Mouse (Mus musculus) olfactory bulb, adult 2 months (tissue): ENCODE measurements around the gene 1700067P10Rik. TPM values are rescaled to one million over a fixed set of nuclear protein-coding genes. Genes with fewer than 3 reads are reported as not detected.

Source experiments
- H3K27ac ChIP-seq: fragments of 200-500 bp; 2 replicates; pipeline ENCODE4 v1.5.1; 2012; ENCODE audit warnings: low read depth, low read length; ENCODE audit not compliant: insufficient read depth
- H3K4me1 ChIP-seq: fragments of 200-500 bp; 2 replicates; pipeline ENCODE4 v1.6.1; 2012; ENCODE audit warnings: low read length; ENCODE audit not compliant: control insufficient read depth, insufficient read depth
- H3K4me3 ChIP-seq: fragments of 200-500 bp; 2 replicates; pipeline ENCODE4 v1.5.1; 2012; ENCODE audit warnings: mild to moderate bottlenecking, low read depth, low read length, moderate library complexity; ENCODE audit not compliant: insufficient read depth
- CTCF ChIP-seq: fragments of 200-500 bp; IDR thresholded peaks from 2 replicates; pipeline ENCODE4 v1.5.1; 2012; ENCODE audit warnings: low read depth, mild to moderate bottlenecking, low read length, moderate library complexity; ENCODE audit not compliant: insufficient read depth
- POLR2A ChIP-seq: fragments of 200-500 bp; IDR thresholded peaks from 2 replicates; pipeline ENCODE4 v1.6.1; 2012; ENCODE audit warnings: mild to moderate bottlenecking, low read depth, low read length, moderate library complexity; ENCODE audit not compliant: insufficient read depth
- WGBS: fragments of 180-500 bp; shearing (Covaris S2); methylation state at CpG from one replicate; pipeline ENCODE4 v1.1.7; 2018; 5-methylcytosine and 5-hydroxymethylcytosine counted together
- polyA plus RNA-seq: library from polyadenylated mRNA; stranded (reverse); fragments of >200 nt; gene quantifications from 2 replicates; pipeline ENCODE4 v1.2.4, GENCODE M21; 2012; ENCODE audit warnings: low replicate concordance; ENCODE audit not compliant: missing spikeins, insufficient read depth, insufficient read length

The 1700067P10Rik gene
- not detected in 2 replicates for polyA plus RNA-seq

DNA sequence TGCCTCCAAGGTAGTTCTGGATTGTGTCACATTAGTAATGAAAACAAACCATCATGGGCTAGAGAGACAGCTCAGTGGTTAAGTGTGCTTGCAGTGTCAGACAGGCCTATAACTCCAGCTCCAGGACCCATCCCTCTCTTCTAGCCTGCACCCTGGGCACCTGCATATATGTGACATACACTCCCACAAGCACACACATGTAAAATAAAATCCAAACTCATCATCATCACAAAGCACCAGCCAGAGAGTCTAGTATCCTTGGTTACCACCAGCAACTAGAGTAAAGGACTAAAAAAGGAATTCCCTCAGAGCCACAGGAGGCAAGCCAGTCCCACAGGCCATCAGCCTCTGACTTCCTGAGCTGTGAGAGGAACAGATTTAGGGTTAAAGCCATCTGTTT, at the start of gene 1700067P10Rik:
Gene 1700067P10Rik (plus strand): TSS at position 301 of the 400 bp plus-strand sequence.
- H3K4me1 ChIP-seq, result no peaks in the 10 kb centered on the region
- no peak within 1 kb of the TSS for H3K4me3 ChIP-seq
- no peak within 1 kb of the TSS for H3K27ac ChIP-seq
- TF ChIP-seq CTCF (no peak), POLR2A (no peak)

- H3K27ac ChIP-seq, result no peak overlapping the region
- TF ChIP-seq POLR2A, result no peak
- TF ChIP-seq CTCF, result no peak
- 28% methylated on average over 29 of the region's 29 CpGs for WGBS
Measured at GRCm38 (mm10) chr17:48041351-48042287, 47.5 kb upstream of the 1700067P10Rik start.

GRCm38 (mm10) chr17:48043154-48043880, 45.8 kb upstream of the 1700067P10Rik start:
- 82% methylated on average over 5 of the region's 5 CpGs for WGBS
- TF ChIP-seq POLR2A (no peak), CTCF (no peak)
- no peak overlapping the region for H3K27ac ChIP-seq
- H3K4me3 ChIP-seq, result no peak overlapping the region
- peaks cover 4% of the 10 kb centered on the region for H3K4me1 ChIP-seq

More at GRCm38 (mm10) chr17:48041351-48042287, 47.5 kb upstream of the 1700067P10Rik start:
- Histone ChIP-seq H3K4me1 (peaks cover 4% of the 10 kb centered on the region), H3K4me3 (no peak overlapping the region)

DNA sequence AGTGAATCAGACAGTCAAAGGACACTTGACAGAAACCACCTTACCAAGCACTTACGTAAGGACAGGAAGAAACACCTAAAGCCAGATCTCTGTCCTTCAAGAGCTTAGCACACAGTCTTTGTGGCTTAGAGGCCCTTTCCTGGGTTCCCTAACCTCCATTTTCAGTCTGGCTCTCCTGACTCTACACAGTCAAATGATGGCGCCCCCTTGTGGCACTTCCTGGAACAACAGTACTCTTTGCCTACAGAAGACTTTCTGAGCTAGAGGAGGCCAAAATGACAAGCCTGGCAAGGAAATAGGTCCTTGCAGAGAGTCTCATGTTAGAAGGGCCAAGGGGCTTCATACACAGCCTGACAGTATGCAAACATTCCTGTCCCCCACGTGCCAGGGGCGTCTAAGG, 43.5 kb upstream of the 1700067P10Rik start:
- H3K27ac ChIP-seq, result no peak overlapping the region
- no peaks in the 10 kb centered on the region for H3K4me1 ChIP-seq
- H3K4me3 ChIP-seq, result no peak overlapping the region
- WGBS, result 52% methylated on average over 4 of the region's 4 CpGs
- TF ChIP-seq CTCF (peak; percentile 39; the same call in 1 of the 2 replicates), POLR2A (no peak)

- no peak overlapping the region for H3K4me3 ChIP-seq
- TF ChIP-seq POLR2A (no peak), CTCF (no peak)
- peaks cover 1% of the 10 kb centered on the region for H3K4me1 ChIP-seq
- H3K27ac ChIP-seq, result no peak overlapping the region
- 85% methylated on average over 5 of the region's 5 CpGs for WGBS
Measured at GRCm38 (mm10) chr17:48051638-48052337, 37.3 kb upstream of the 1700067P10Rik start.

GRCm38 (mm10) chr17:48052338-48053067, 36.6 kb upstream of the 1700067P10Rik start:
- 85% methylated on average over 10 of the region's 10 CpGs for WGBS
- TF ChIP-seq POLR2A, result no peak
- TF ChIP-seq CTCF, result no peak
- no peak overlapping the region for H3K27ac ChIP-seq
- peaks cover 8% of the 10 kb centered on the region for H3K4me1 ChIP-seq
- no peak overlapping the region for H3K4me3 ChIP-seq

GRCm38 (mm10) chr17:48053646-48054045, 35.5 kb upstream of the 1700067P10Rik start:
- no peak overlapping the region for H3K27ac ChIP-seq
- 79% methylated on average over 2 of the region's 2 CpGs for WGBS
- TF ChIP-seq CTCF (no peak), POLR2A (no peak)
- no peak overlapping the region for H3K4me3 ChIP-seq
- H3K4me1 ChIP-seq, result peaks cover 16% of the 10 kb centered on the region
